Mouse (Mus musculus) gastrocnemius, adult 8-10 months (tissue): Measurements from ENCODE around the gene Gm4894. TPM values are rescaled to one million over a fixed set of nuclear protein-coding genes. Genes with fewer than 3 reads are reported as not detected.

Experiments
- DNase-seq, 2 experiments: peaks; one replicate each; pipeline ENCODE4 v3.0.0; 2022; ENCODE audit warnings: low spot score in 2 of 2
- total RNA-seq, 4 experiments: library from RNA; stranded (reverse); gene quantifications; 2 replicates each; pipeline ENCODE4 v1.2.4; 2022

Gm4894 gene
- not detected for total RNA-seq

GRCm38 (mm10) chr9:49250231-49250630 lies at the start of gene Gm4894:
Gm4894 (plus strand) TSS chr9:49250531.
- DNase-seq, result no peak

GRCm38 (mm10) chr9:49206331-49206730 lies 44.0 kb upstream of the Gm4894 start:
- no peak for DNase-seq

GRCm38 (mm10) chr9:49211493-49211892 lies 38.8 kb upstream of the Gm4894 start:
- no peak for DNase-seq

GRCm38 (mm10) chr9:49214734-49215133 lies 35.6 kb upstream of the Gm4894 start:
- DNase-seq, result no peak

- no peak for DNase-seq
Observed at GRCm38 (mm10) chr9:49217626-49218607, 32.4 kb upstream of the Gm4894 start.

GRCm38 (mm10) chr9:49224488-49224887 lies 25.8 kb upstream of the Gm4894 start:
- DNase-seq, result no peak

DNA sequence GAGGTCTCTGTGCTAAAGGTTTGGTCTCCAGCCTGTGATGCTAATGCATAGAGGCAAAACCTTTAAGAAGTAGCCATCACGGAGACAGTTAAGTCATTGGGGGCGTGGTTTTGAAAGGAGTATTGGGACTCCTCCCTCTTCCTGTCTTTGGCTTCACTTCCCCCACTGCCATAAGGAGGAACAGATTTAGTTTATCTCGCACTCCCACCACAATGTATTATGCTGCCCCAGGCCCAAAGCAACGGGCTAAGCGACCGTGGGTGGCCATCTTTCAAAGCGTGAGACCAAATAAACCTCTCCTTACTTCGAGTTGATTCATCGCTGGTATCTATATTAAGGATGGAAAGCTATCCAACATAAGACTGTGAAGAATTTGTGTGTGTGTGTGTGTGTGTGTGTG lies 22.9 kb upstream of the Gm4894 start:
- no peak for DNase-seq

DNA sequence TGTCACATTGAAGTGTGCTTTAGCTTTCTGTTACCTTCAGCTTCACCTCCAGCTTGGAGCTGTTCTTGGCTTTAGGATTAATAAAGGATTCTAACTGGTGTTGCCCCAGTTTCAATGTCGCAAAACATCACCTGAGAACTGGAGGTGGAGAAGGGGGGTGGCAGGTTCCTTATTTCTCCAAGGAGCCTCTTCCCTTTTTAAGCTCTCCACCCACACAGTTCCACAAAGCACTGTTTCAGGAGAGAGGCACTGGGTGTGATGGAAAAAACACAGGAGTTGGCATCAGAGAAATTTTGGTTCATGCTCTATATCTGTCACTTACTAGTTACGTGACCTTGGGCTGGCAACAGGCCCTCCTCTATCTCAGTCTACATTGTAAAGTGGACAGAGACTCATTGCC lies 21.3 kb upstream of the Gm4894 start:
- no peak for DNase-seq

DNA sequence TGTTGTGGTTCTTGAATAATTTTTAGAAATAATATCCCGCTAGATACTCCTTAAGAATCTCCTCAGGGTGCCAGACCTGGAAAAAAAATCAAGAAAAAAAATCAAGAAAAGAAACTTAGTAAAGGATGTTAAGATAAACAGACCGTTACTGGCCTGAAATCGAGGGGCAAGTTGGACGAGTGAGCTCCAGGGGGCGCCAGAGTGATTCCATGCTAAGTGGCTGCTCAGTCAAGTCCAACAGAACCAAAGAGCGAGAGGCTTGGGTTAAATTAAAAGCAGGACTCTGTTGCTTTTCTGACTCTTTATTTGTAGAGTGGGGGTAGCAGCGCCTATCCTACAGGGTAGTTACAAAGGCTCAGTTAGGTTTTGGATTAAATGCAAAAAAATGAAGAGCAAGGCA lies 3.5 kb upstream of the Gm4894 start:
- DNase-seq, result peak in 1 of 2 experiments; percentile 11

- DNase-seq, result no peak
Observed at GRCm38 (mm10) chr9:49268949-49269348, 18.6 kb downstream of the Gm4894 start.

DNA sequence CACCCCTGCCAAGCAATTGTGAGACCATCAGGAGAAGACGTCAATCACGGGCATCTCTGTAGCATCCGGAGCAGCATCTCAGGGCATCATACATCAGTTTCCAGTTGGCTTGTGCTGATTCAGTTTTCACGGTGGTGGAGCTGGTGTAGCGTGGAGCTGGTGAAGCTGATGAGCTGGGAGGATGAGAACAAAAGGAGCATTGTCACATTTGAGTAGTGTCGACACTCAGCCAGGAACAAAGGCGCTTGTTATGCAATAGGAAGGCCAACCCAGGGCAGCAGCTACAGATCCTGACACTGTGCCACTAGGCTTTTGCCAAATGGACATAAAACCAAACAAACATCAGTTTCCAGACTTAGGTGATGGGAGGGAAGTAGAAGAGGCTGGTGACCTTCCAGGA lies 23.2 kb downstream of the Gm4894 start:
- DNase-seq, result no peak

GRCm38 (mm10) chr9:49275976-49276375 lies 25.6 kb downstream of the Gm4894 start:
- no peak for DNase-seq

DNA sequence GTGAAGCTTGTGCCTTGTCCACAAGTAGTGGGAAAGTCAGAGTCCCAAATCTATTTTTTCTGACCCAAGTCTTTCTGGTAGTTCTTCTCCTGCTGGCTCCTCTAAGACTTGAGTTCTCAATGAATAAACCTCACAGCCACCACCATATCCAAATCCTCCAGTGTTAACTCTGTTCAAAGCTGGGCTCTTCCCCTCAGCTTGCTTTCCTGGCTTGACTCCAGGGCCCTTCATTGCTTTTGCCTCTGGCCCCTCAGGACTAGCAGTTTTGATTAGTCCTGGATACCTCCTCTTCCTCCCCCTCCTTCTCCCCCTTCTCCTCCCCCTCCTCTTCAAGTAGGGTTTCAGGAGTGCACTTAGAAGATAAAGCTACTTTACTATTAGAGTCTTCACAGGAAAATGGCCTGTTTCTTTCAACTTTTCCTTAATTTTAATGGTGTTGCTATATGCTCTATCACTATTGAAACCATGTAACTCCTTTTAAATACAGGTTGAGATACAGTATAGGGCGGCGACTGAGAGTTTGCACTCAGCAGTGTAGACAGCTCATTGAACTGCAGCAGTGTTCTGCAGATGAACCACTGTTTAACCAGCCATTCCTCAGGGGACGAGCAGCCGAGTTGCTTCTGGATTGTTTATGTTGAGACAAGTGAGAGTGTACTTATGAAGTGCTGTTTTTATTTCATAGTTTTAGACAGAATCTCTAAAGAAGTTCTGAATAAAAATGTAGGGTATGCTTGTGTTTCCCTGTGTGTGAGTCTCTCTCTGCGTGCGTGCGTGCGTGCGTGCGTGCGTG lies 26.4 kb downstream of the Gm4894 start:
- no peak for DNase-seq

DNA sequence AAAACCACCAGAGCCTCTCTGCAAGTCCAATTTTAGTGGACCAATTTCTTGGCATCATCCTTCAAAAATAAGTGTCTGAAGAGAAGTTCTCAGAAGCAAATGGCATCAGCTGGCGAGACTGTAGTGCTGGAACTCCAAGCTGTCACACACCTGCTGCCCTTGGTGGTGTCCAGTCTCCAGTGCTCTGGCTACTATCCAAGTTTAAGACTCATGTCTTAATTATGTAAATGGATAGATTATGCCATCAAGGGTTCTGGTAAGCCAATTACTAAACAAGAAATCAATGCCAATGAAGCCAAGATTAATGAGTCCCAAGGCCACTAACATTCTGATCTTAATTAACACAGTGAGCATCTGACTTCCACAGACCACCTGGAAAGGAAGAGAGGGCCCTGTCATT lies 44.8 kb downstream of the Gm4894 start:
- DNase-seq, result no peak

DNA sequence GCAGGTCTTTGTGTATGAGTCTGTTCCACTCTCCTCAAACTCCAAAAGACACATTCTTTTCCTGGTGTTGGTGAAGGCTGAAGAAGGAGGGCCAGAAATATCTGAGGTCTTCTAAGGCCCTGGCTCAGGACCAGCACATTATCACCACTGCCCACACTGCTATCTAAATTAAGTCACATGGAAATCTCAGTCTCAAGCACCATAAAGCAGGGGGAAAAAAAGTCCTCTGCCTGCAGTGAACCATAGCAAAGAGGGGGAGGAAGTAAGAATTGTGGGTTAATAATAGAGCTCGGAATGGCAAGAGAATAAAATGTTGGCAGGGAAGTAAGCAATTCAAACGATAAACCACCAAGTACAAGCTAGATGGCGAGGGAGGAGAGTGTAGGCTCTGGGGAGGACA lies 57.2 kb downstream of the Gm4894 start:
- no peak for DNase-seq

GRCm38 (mm10) chr9:49310821-49311220 lies 60.5 kb downstream of the Gm4894 start:
- DNase-seq, result no peak

GRCm38 (mm10) chr9:49318638-49319037 lies 68.3 kb downstream of the Gm4894 start:
- DNase-seq, result no peak

Other genes with a start within 250 kb of the Gm4894 start
- gene Zw10, start 194.9 kb upstream of the Gm4894 start, total RNA-seq, result 1 to 10 TPM; 6.9 to 7.6 (median 7.4) TPM
- under 1 TPM in 1 of 4 experiments, not detected in 3; 0.22 TPM for gene Tmprss5, start 169.3 kb upstream of the Gm4894 start, total RNA-seq
- not detected for gene Drd2, start 90.1 kb downstream of the Gm4894 start, total RNA-seq
- gene Ankk1, start 176.5 kb downstream of the Gm4894 start, total RNA-seq, result not detected
- 1 to 10 TPM in 1 of 4 experiments, under 1 TPM in 3; 0.82 to 1.0 (median 0.91) TPM for gene Ttc12, start 235.7 kb downstream of the Gm4894 start, total RNA-seq